Mouse (Mus musculus): Measurements from ENCODE around the gene Nphs1.
"Not testable (repeated sequence)": the region's sequence is repeated elsewhere in the genome, so short reads cannot be mapped to it uniquely, and the experiment has no call there.

Gene Nphs1

DNA sequence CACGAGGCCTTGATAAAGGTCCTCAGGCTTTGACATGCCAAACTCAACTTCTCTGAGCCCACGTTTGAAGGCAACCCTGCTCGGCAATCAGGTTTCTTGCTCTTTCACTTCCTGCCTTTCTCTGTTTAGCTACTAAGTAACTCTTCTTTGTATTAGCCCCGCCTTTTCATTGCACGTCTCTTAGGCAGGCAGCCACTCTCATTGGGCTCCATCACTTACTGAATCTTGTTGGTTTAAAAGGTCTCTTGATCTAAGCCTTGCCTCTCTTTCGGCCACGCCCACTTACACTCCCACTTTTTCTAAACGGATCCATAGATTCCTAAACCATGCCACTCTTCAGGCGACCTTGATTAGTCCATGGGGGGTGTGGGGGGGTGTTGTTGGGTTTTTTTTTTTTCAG, 14.4 kb upstream of the Nphs1 start:
- no peak for DNase-seq (ENCODE audit: low spot score)

DNA sequence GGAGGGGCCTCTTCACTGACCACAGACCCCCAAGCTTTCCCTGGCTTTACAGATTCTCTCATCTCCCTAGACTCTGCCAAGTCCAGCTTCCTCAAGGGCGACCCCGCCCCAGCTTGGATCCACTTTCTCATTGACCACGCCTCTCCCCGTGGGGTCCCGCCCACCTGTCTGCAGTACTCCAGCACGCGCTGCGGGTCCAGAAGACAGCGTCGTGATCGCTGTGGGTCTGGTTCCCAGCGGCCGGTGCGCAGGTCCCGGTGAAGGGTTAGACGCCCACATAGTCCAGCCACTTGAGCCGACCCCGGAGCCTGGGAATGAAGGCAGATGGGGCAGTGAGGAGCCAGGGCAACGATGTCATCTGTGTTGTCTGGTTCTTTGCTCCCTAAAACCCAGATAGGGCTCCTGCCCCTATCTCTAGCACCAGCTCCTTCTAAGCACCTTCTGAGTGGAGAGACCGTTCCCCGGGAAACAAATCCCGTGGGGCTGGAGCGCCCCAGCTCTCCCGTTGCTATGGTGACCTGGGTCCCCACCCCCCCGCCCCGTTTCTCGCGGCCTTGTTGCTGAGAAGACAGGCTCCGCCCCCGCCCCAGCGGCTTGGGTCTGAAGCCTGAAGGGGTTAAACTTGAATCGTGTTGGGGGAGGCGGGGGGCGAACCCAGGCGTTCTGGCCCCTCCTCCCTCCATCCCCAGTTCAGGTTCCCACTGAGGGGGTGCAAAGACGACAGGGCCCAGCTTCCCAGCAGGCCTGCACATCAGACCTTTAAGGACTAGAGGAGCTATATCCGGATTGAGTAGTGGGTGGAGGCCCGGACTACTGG, 13.8 kb upstream of the Nphs1 start:
- no peak for DNase-seq (ENCODE audit: low spot score)

DNA sequence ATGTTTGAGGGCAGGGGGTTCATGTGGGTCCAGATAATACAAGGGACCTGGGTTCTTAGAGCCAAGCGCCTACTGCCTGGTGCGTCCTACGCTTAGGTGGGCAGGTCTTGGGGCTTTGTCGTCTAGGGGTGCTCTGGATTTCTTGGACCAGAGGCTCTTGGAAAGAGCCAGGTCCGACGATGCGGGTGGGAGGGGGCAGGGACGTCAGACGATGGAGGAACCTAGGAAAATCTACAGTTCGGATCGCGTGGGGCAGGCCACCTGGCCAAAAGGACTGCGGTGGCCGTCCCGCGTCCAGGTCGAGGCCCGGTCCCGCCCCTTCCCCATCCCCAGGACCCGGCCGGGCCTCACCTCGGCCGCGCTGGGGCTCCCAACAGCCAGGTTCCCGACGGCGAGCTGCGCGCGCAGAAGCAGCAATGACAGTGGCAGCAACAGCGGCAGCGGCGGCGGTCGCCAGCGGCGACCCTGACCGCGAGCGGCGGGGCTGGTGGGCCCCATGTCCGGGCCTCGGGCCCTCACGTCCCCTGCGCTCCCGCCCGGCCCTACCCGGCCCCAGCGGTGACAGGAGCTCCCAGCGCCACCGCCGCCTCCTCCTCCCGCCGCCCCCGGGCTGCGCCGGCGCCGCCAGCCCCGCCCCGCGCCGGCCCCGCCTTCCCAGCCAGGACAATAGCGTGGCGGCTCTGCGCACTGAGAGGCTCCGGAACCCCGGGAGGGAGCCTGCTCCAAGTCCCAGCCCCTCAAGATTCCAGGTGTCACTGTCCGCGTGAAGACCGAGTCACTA, 13.0 kb upstream of the Nphs1 start, which contains the start of gene Aplp1:
TSS of gene Aplp1 (minus strand) at position 565 of the 781 bp plus-strand sequence.
- no peak for DNase-seq (ENCODE audit: low spot score)

- DNase-seq (ENCODE audit: low spot score): no peak
Observed at GRCm38 (mm10) chr7:30450241-30450640, 7.9 kb upstream of the Nphs1 start.

GRCm38 (mm10) chr7:30453327-30453726, 4.8 kb upstream of the Nphs1 start:
- DNase-seq (ENCODE audit: low spot score): no peak

DNA sequence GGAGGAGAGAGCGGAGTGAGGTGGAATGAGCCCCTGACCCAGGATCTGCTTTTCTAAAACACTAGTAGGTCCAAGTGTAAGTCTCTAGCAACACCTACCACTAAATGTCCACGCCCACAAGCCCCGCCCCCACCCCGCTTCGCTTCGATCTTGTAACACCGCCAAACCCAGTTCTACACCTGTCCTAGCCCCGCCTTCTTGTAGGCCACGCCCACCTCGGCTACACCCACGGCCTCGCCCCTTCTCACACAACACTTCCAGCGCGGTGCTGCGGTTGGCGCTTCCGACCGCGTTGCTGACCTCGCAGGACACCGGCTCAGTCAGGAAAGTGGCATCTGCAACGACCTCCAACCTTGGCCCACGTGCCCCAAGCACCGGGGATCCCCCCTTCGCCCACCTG, 4.3 kb upstream of the Nphs1 start:
- peak; percentile 37 for DNase-seq (ENCODE audit: low spot score)

- DNase-seq (ENCODE audit: low spot score): no peak
Observed at GRCm38 (mm10) chr7:30454259-30454658, 3.9 kb upstream of the Nphs1 start.

DNA sequence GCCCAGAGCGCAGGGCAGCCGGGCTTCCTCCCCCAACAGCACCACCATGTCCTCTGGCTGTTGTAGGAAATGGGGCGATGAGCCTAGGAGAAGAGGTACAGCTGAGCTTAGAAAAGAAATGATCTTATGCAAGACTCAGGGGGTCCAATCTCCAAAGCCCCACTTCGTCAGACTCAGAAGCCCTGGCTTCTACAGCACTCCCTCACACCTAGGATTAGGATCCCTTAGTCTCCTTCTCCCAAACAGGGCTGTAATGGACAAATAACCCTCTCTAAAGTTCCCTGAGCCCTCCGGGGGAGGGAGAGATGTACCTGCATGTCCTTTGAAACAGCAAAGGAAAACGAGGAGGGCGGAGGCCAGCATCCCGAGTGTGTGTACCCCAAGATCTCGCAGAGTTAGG, 1.6 kb upstream of the Nphs1 start:
- no peak for DNase-seq (ENCODE audit: low spot score)

GRCm38 (mm10) chr7:30456911-30457628, 1.0 kb upstream of the Nphs1 start:
- no peak for DNase-seq (ENCODE audit: low spot score)

GRCm38 (mm10) chr7:30459484-30459883, 1.4 kb downstream of the Nphs1 start:
- DNase-seq (ENCODE audit: low spot score): no peak

GRCm38 (mm10) chr7:30463568-30463967, 5.5 kb downstream of the Nphs1 start:
- no peak for DNase-seq (ENCODE audit: low spot score)

DNA sequence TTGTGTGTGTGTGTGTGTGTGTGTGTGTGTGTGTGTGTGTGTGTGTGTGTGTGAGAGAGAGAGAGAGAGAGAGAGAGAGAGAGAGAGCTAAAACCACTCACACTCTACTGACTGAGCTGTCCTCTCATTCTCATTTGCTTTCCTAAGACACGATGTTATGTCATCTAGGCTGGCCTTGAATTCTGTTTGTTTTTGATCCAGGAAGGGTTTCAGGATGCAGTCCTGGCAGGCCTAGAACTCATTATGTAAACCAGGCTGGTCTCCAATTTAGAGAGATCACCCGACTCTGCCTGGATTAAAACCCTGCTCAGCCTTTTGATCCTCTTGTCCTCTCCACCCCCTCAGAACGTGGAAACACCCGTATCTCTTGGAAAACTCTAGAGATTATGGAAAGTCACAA, 5.9 kb downstream of the Nphs1 start:
- DNase-seq (ENCODE audit: low spot score): no peak

- DNase-seq (ENCODE audit: low spot score): no peak
Observed at GRCm38 (mm10) chr7:30464816-30465300, 6.7 kb downstream of the Nphs1 start.

GRCm38 (mm10) chr7:30472411-30472810, 14.3 kb downstream of the Nphs1 start:
- peak; percentile 40 for DNase-seq (ENCODE audit: low spot score)

GRCm38 (mm10) chr7:30474999-30475398, 16.9 kb downstream of the Nphs1 start:
- DNase-seq (ENCODE audit: low spot score): no peak

- not testable (repeated sequence) for DNase-seq (ENCODE audit: low spot score)
Observed at GRCm38 (mm10) chr7:30476136-30476535, 18.0 kb downstream of the Nphs1 start.

DNA sequence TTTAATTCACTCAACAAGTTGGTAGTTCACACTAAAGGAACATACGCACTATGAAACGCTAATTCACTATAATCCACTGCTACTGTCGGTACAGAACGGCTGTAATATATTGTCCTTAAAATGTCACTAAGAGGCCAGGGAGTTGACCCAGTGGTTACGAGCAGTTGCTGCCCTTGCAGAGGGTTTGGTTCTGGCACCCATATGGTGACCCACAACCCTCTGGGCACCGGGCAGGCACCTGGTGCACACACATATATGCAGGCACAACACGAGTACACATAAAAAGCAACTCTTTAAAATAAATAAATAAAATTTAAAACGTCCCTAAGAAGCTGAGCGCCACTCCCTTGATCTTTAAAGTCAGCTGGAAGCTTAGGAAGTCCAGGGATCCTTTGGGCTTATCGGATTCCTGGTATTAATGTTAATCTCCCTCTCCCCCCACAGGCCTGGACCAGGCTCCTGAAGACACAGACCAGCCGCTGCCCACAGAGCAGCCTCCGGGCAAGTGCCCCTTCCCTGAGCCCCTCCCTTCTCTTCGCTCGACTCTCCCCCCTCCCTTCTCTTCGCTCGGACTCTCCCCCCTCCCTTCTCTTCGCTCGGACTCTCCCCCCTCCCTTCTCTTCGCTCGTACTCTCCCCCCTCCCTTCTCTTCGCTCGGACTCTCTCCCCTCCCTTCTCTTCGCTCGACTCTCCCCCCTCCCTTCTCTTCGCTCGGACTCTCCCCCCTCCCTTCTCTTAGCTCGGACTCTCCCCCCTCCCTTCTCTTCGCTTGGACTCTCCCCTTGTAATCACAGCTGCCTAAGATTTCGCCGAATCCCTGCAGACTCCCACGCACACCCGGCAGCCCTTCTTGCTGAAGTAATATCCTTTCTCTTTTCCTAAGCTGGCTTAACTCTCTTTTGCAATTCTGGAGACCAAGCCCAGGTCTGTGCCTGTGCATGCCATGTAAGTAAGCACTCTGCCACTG, 19.6 kb downstream of the Nphs1 start:
- DNase-seq (ENCODE audit: low spot score): no peak

DNA sequence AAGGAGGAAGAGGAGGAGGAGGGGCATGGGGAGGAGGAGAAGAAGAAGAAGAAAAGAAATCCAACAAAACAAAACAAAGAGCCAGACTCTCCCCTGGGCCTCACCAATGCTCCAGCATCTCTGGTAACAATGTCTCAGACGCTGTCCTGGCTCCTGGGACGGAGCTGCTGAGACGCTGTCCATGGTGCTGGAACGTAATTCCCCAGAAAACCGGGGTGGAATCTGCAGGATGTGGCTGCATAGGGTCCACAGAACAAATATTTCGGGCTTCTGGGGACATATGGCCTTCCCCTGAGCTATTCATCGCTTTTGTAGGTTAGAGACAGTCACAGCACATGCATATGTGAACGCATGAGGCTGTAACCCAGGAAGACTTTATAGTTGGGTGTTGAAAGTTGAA, 26.1 kb downstream of the Nphs1 start:
- DNase-seq (ENCODE audit: low spot score): no peak

- DNase-seq (ENCODE audit: low spot score): peak; percentile 62
Observed at GRCm38 (mm10) chr7:30490251-30490956, 32.3 kb downstream of the Nphs1 start.

- no peak for DNase-seq (ENCODE audit: low spot score)
Observed at GRCm38 (mm10) chr7:30490957-30491307, 32.8 kb downstream of the Nphs1 start.

GRCm38 (mm10) chr7:30492765-30493164, 34.6 kb downstream of the Nphs1 start:
- DNase-seq (ENCODE audit: low spot score): peak; percentile 62
